7 mouse cellular contexts compared by ENCODE assay signal in the genomic region with DNA sequence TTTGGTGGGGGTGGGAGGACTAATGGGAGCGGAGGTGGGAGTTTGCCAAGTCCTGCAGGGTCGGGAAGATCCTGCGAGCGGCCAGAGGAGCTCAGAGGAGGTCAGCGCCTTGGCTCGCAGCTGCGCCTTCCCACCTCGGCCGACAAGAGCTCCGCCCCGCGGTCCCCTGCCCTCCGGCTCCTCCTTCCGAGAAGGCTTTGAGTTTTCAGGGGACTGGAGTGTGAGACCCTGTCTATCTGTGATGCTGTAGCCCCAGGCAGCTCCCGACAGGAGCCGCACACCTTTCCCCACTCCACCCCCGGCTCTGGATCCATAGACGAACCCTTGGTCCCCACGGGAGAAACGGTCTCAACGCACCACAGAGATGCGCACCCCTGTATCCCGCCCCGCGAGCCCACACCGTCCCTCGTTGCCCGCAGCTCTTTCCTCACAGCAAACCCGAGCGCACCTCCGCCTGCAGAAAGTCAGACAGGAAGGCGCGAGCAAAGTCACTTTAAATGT. TPM values are rescaled to one million over a fixed set of nuclear protein-coding genes. Genes with fewer than 3 reads are reported as not detected.
DNase-seq lines count a peak whose midpoint lies in the region; ATAC-seq and TF ChIP-seq lines count a peak whose summit lies in the region.

A gene (minus strand): TSS at position 335 of the 501 bp plus-strand sequence.

- no peak for TF ChIP-seq CTCF in hindbrain, postnatal 0 days (IDR thresholded peaks at IDR 0.05; ENCODE audit: low read depth)

- H3K9me3 ChIP-seq in hindbrain, postnatal 0 days (ENCODE audit: low read length), result no peaks in the 10 kb centered on the region
- peaks cover 6% of the 10 kb centered on the region for H3K9me3 ChIP-seq in stomach, embryonic 16.5 days (replicated peaks; ENCODE audit: control insufficient read depth, low read length)

- H3K4me2 ChIP-seq in hindbrain, postnatal 0 days (ENCODE audit: low read depth, low read length), result peak within 1 kb of the TSS; percentile 100
- peak within 1 kb of the TSS; percentile 100 for H3K4me2 ChIP-seq in stomach, embryonic 16.5 days (ENCODE audit: low read depth, low read length)

- H3K4me1 ChIP-seq in hindbrain, postnatal 0 days (ENCODE audit: insufficient read depth, low read length), result no peaks in the 10 kb centered on the region
- H3K4me1 ChIP-seq in stomach, embryonic 16.5 days (ENCODE audit: control insufficient read depth, insufficient read depth, low read length), result peaks cover 7% of the 10 kb centered on the region

- DNase-seq in adrenal gland, adult 18-20 months (ENCODE audit: low spot score in 2 of 2), result peak; percentile 29 to 39
- DNase-seq in cerebellum, adult 9-11 months, result peak; percentile 54
- peak; percentile 28 to 32 for DNase-seq in frontal cortex, postnatal 36 days (ENCODE audit: low spot score in 2 of 2)
- DNase-seq in hindbrain, postnatal 0 days (ENCODE audit: low spot score), result peak; percentile 60
- peak; percentile 66 for DNase-seq in left cerebral cortex, postnatal 4 days
- DNase-seq in mesoderm, embryonic 11.5 days (ENCODE audit: low read depth, low spot score), result peak; percentile 83

- H3K27me3 ChIP-seq in hindbrain, postnatal 0 days (ENCODE audit: insufficient read depth, low read length), result 0 out of 2 replicates have a peak, but pooled peaks cover 5% of the 10 kb centered on the region
- peaks cover 14% of the 10 kb centered on the region for H3K27me3 ChIP-seq in stomach, embryonic 16.5 days (ENCODE audit: control insufficient read depth, insufficient read depth, low read length)

- no peaks in the 10 kb centered on the region for H3K36me3 ChIP-seq in hindbrain, postnatal 0 days (ENCODE audit: insufficient read depth, low read length)
- no peaks in the 10 kb centered on the region for H3K36me3 ChIP-seq in stomach, embryonic 16.5 days (ENCODE audit: control insufficient read depth, insufficient read depth, low read length)

- WGBS in hindbrain, postnatal 0 days, result under 1% methylated on average over 33 of the region's 33 CpGs
- WGBS in stomach, embryonic 16.5 days, result under 1% methylated on average over 33 of the region's 33 CpGs

- peak within 1 kb of the TSS; percentile 62 for H3K4me3 ChIP-seq in hindbrain, postnatal 0 days (ENCODE audit: low read length)
- peak within 1 kb of the TSS; percentile 64 for H3K4me3 ChIP-seq in stomach, embryonic 16.5 days (replicated peaks; ENCODE audit: low read length)

- H3K9ac ChIP-seq in hindbrain, postnatal 0 days (replicated peaks; ENCODE audit: low read length), result peak within 1 kb of the TSS; percentile 51
- H3K9ac ChIP-seq in stomach, embryonic 16.5 days (ENCODE audit: low read length), result peak within 1 kb of the TSS; percentile 69

- intact Hi-C loops in left cerebral cortex, postnatal 4 days (cut with DNase I), result loop anchor here (10.0 kb wide), 1 partner anchor 83 kb away; no protein-coding TSS in a partner anchor

- ATAC-seq in hindbrain, postnatal 0 days, result peak; percentile 76
- ATAC-seq in stomach, embryonic 16.5 days (ENCODE audit: insufficient read depth, low FRiP score), result peak; percentile 78

- H3K27ac ChIP-seq in hindbrain, postnatal 0 days, result peak within 1 kb of the TSS; percentile 36; the same call in 1 of the 2 replicates
- no peak within 1 kb of the TSS; the same call in 1 of the 2 replicates for H3K27ac ChIP-seq in stomach, embryonic 16.5 days (ENCODE audit: low read length)

RNA-seq across cellular contexts. Expression of the gene that starts here (rescaled TPM):
- total RNA-seq in adrenal gland, adult 18-20 months (2021), result 100 to 1,000 TPM in 1 of 2 experiments, 1 to 10 TPM in 1; 3.9 to 181 TPM
- total RNA-seq in hindbrain, postnatal 0 days (2014; rRNA removed), result 9.5 and 10.6 TPM in 2 replicates
- polyA plus RNA-seq in hindbrain, postnatal 0 days (2015; fragmentation: Nextera tagmentation; extraction: Ambion mirVana), result 9.3 and 9.9 TPM in 2 replicates
- 1 to 10 TPM; 7.2 to 7.7 TPM for total RNA-seq in left cerebral cortex, postnatal 4 days (2021)
- 3.8 and 6.5 TPM in 2 replicates for polyA plus RNA-seq in stomach, embryonic 16.5 days (2015; fragmentation: Nextera tagmentation; extraction: Ambion mirVana)

Comparison
In these comparisons a context has a peak if more than half of its experiments do, and no peak if none do; other contexts are left out.
1. DNase-seq: peak in every context shown above with its lines; median percentile 83 in mesoderm, embryonic 11.5 days; 66 in left cerebral cortex, postnatal 4 days; 60 in hindbrain, postnatal 0 days; 54 in cerebellum, adult 9-11 months; 34 in adrenal gland, adult 18-20 months; 30 in frontal cortex, postnatal 36 days.